Mouse (Mus musculus) limb, embryonic 15.5 days (tissue): ENCODE data around the gene Pmp22. TPM values are rescaled to one million over a fixed set of nuclear protein-coding genes. Genes with fewer than 3 reads are reported as not detected.

ENCODE experiments used
- ATAC-seq: fragments of 200-750 bp; cut with Nextera tagmentation; 2 replicates; pipeline ENCODE4 v1.8.0; 2017; ENCODE audit warnings: low read depth, moderate TSS enrichment; ENCODE audit not compliant: insufficient number of reproducible peaks, low FRiP score, low TSS enrichment
- H3K27ac ChIP-seq: fragments of 300-500 bp; sonication (generic); 2 replicates; pipeline ENCODE4 v1.5.1; 2015; ENCODE audit warnings: moderate library complexity, mild to moderate bottlenecking, inconsistent platforms
- H3K27me3 ChIP-seq: fragments of 300-500 bp; sonication (generic); 2 replicates; pipeline ENCODE4 v1.6.1; 2015; ENCODE audit warnings: inconsistent platforms
- H3K36me3 ChIP-seq: fragments of 300-500 bp; sonication (generic); 2 replicates; pipeline ENCODE4 v1.6.1; 2015; ENCODE audit warnings: inconsistent platforms
- H3K4me1 ChIP-seq: fragments of 300-500 bp; sonication (generic); 2 replicates; pipeline ENCODE4 v1.6.1; 2015; ENCODE audit warnings: inconsistent platforms
- H3K4me2 ChIP-seq: fragments of 300-500 bp; sonication (generic); 2 replicates; pipeline ENCODE4 v1.6.1; 2015; ENCODE audit warnings: mild to moderate bottlenecking, inconsistent platforms
- H3K4me3 ChIP-seq: fragments of 300-500 bp; sonication (generic); 2 replicates; pipeline ENCODE4 v1.5.1; 2015; ENCODE audit warnings: mild to moderate bottlenecking, inconsistent platforms
- H3K9ac ChIP-seq: fragments of 300-500 bp; sonication (generic); 2 replicates; pipeline ENCODE4 v1.6.1; 2015; ENCODE audit warnings: inconsistent platforms
- H3K9me3 ChIP-seq: fragments of 300-500 bp; sonication (generic); 2 replicates; pipeline ENCODE4 v1.6.1; 2016; ENCODE audit warnings: inconsistent platforms
- WGBS: fragments of 180-500 bp; shearing (Covaris S2); methylation state at CpG from one replicate; pipeline ENCODE4 v1.1.7; 2015; 5-methylcytosine and 5-hydroxymethylcytosine counted together
- polyA plus RNA-seq: library from polyadenylated mRNA; unstranded; fragments of >200 nt; fragmentation: Nextera tagmentation; extraction: Ambion mirVana; gene quantifications from 2 replicates; pipeline ENCODE4 v1.2.1, GENCODE M21; 2015

Gene Pmp22
- polyA plus RNA-seq, 1 experiment from 2014 or later: 307 TPM

DNA sequence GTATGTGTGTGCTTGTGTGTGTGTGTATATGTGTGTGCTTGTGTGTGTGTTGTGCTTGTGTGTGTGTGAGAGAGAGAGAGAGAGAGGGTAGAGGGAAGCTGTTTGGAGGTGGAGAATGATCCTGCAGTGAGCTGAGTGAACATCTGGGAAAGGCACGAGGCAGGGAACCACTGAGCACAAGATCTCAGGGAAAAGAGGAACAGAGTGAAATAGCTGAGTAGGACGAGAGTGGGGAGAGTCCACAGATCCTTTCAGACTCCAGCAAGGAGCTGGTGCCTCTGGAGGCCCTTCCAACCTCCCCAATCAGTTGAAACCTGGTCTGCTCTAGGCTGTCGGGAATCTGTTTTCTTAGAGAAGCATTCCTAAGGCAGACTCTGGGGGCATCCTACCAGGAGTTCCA is 10.0 kb downstream of the Pmp22 start:
- no peak for ATAC-seq
- H3K27me3 ChIP-seq: no peaks in the 10 kb centered on the region
- H3K27ac ChIP-seq: no peak overlapping the region
- H3K4me1 ChIP-seq: peaks cover 50% of the 10 kb centered on the region
- H3K36me3 ChIP-seq: peaks cover 78% of the 10 kb centered on the region
- WGBS: 49% methylated on average over 3 of the region's 3 CpGs
- no peak overlapping the region for H3K9ac ChIP-seq
- no peak overlapping the region for H3K4me3 ChIP-seq
- no peak overlapping the region for H3K4me2 ChIP-seq
- no peaks in the 10 kb centered on the region for H3K9me3 ChIP-seq

GRCm38 (mm10) chr11:63142311-63142710 is 13.5 kb downstream of the Pmp22 start:
- no peaks in the 10 kb centered on the region for H3K27me3 ChIP-seq
- H3K9me3 ChIP-seq: no peaks in the 10 kb centered on the region
- no peak overlapping the region for H3K4me2 ChIP-seq
- no peak overlapping the region for H3K9ac ChIP-seq
- no peak for ATAC-seq
- peaks cover 72% of the 10 kb centered on the region for H3K36me3 ChIP-seq
- H3K4me3 ChIP-seq: no peak overlapping the region
- H3K4me1 ChIP-seq: peaks cover 29% of the 10 kb centered on the region
- H3K27ac ChIP-seq: no peak overlapping the region
- 79% methylated on average over 5 of the region's 5 CpGs for WGBS

- Histone ChIP-seq H3K27ac (no peak overlapping the region), H3K4me3 (no peak overlapping the region), H3K4me2 (no peak overlapping the region), H3K9me3 (no peaks in the 10 kb centered on the region), H3K9ac (no peak overlapping the region), H3K27me3 (no peaks in the 10 kb centered on the region), H3K36me3 (peaks cover 68% of the 10 kb centered on the region), H3K4me1 (peaks cover 26% of the 10 kb centered on the region)
- no peak for ATAC-seq
- 71% methylated on average over 4 of the region's 4 CpGs for WGBS
Measured at GRCm38 (mm10) chr11:63142816-63143215, 14.0 kb downstream of the Pmp22 start.

DNA sequence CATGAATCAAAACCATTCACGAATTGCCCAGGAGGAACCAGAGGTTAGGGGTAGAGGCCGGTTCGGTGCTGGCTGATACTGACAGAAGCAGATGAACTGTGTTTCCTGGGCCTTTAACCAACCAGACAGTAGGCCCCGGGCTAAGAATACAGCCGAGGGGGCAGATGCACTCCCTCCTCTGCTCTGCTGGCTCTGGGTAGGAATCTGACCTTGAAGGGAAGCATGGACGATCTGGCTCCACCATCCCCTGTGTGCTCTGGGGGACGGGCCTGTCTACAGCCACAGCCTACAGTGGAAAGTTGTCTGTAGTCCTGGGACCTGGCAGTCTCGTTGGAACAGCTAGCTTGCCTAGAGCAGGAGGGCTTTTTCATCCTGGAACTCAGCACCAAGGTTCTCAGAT is 14.7 kb downstream of the Pmp22 start:
- no peak overlapping the region for H3K4me3 ChIP-seq
- H3K36me3 ChIP-seq: peaks cover 66% of the 10 kb centered on the region
- H3K4me2 ChIP-seq: no peak overlapping the region
- peaks cover 26% of the 10 kb centered on the region for H3K4me1 ChIP-seq
- H3K27me3 ChIP-seq: no peaks in the 10 kb centered on the region
- no peak for ATAC-seq
- no peaks in the 10 kb centered on the region for H3K9me3 ChIP-seq
- WGBS: 76% methylated on average over 8 of the region's 8 CpGs
- H3K9ac ChIP-seq: no peak overlapping the region
- H3K27ac ChIP-seq: no peak overlapping the region

DNA sequence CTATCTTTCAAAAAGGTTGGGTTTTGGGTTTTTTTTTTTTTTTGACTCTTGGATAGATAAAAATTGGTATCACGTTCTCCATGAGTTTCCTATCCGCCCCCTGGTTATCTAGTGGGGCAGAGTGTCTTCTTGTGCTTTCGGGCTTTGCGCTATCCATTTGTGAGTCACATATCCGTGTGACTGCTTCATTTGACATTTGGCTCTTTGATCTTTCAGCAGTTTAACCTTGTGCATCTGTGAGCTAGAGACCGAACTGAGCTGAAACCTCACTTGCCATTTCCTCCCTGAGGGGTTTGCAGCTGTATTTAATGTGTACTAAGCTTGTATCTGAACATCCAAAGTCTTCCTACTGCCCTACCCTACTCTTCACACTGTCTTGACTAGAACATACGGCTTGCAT is 17.8 kb downstream of the Pmp22 start:
- H3K4me3 ChIP-seq: no peak overlapping the region
- H3K27ac ChIP-seq: no peak overlapping the region
- H3K9me3 ChIP-seq: no peaks in the 10 kb centered on the region
- 64% methylated on average over 7 of the region's 7 CpGs for WGBS
- no peak for ATAC-seq
- H3K36me3 ChIP-seq: peaks cover 65% of the 10 kb centered on the region
- H3K9ac ChIP-seq: no peak overlapping the region
- no peaks in the 10 kb centered on the region for H3K27me3 ChIP-seq
- H3K4me2 ChIP-seq: no peak overlapping the region
- H3K4me1 ChIP-seq: peaks cover 24% of the 10 kb centered on the region

DNA sequence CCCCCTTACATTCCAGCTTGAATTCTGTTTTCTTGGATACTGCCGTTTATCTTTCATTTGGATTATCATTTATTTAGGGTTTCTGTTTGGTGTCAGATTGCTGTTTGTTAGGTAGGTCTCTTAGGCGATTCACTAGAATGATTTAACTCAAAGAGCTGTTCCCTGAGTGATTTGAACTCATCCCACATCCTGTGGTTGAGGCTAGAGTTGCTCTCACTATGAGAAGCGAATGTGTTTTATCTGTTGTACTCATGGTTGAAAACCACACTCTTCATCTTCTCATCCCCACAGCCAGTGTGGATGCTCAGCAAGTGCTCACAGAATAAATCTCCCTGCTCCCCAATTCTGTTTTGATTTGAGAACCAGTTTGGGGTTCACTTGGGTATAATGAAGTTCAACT is 19.5 kb downstream of the Pmp22 start:
- H3K9ac ChIP-seq: no peak overlapping the region
- H3K36me3 ChIP-seq: peaks cover 61% of the 10 kb centered on the region
- no peak overlapping the region for H3K27ac ChIP-seq
- H3K4me1 ChIP-seq: peaks cover 17% of the 10 kb centered on the region
- H3K4me2 ChIP-seq: no peak overlapping the region
- ATAC-seq: no peak
- WGBS: 80% methylated on average over 3 of the region's 3 CpGs
- H3K9me3 ChIP-seq: no peaks in the 10 kb centered on the region
- H3K27me3 ChIP-seq: no peaks in the 10 kb centered on the region
- no peak overlapping the region for H3K4me3 ChIP-seq

GRCm38 (mm10) chr11:63151857-63152256 is 23.1 kb downstream of the Pmp22 start:
- no peak overlapping the region for H3K4me3 ChIP-seq
- peaks cover 74% of the 10 kb centered on the region for H3K36me3 ChIP-seq
- H3K4me1 ChIP-seq: no peaks in the 10 kb centered on the region
- H3K27me3 ChIP-seq: no peaks in the 10 kb centered on the region
- H3K9me3 ChIP-seq: no peaks in the 10 kb centered on the region
- ATAC-seq: no peak
- H3K27ac ChIP-seq: no peak overlapping the region
- H3K4me2 ChIP-seq: no peak overlapping the region
- WGBS: 65% methylated on average over 5 of the region's 5 CpGs
- no peak overlapping the region for H3K9ac ChIP-seq

DNA sequence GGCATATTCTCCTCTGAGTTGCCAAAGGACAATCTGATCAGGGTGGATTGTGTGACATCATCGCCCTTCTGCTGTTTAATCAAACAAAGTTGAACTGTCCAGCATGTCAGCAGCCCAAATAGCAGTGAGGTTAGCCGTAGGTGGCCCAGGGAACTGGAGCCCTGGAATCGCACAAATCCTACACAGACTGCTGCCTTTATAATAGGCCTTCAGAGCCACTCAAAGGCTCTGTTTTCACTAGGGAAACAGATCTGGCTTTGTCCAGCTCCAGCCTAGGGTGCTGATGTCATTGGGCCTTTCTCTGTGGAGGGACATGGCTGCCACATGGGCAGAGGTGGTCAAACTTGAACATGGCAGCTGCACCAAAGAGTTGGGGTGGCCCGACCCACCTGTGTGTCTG is 28.3 kb downstream of the Pmp22 start:
- Histone ChIP-seq H3K27ac (no peak overlapping the region), H3K4me1 (no peaks in the 10 kb centered on the region), H3K9me3 (no peaks in the 10 kb centered on the region), H3K27me3 (no peaks in the 10 kb centered on the region), H3K4me2 (no peak overlapping the region), H3K36me3 (peaks cover 83% of the 10 kb centered on the region), H3K4me3 (no peak overlapping the region), H3K9ac (no peak overlapping the region)
- whole genome bisulfite sequencing: 84% methylated on average over 4 of the region's 4 CpGs
- ATAC-seq: no peak

DNA sequence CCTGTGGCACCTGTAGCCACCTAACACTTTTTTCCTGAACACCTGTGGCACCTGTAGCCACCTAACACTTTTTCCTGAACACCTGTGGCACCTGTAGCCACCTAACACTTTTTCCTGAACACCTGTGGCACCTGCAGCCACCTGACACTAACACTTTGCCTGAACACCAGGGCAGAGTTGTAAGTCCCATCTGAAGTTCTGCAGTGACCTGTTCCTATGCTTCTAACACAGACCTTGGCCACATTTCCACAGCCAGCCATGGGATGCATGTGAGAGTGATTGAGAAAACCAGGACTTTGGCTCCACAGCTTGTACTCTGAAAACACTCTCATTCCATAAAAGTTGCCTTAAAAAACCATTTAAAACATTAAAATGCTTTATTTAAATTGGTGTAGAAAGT is 32.1 kb downstream of the Pmp22 start:
- no peak overlapping the region for H3K4me3 ChIP-seq
- no peaks in the 10 kb centered on the region for H3K27me3 ChIP-seq
- peaks cover 49% of the 10 kb centered on the region for H3K36me3 ChIP-seq
- H3K4me1 ChIP-seq: no peaks in the 10 kb centered on the region
- H3K9ac ChIP-seq: no peak overlapping the region
- no peak overlapping the region for H3K4me2 ChIP-seq
- H3K9me3 ChIP-seq: no peaks in the 10 kb centered on the region
- ATAC-seq: no peak
- H3K27ac ChIP-seq: no peak overlapping the region

- H3K4me2 ChIP-seq: no peak overlapping the region
- no peaks in the 10 kb centered on the region for H3K27me3 ChIP-seq
- no peaks in the 10 kb centered on the region for H3K9me3 ChIP-seq
- ATAC-seq: no peak
- peaks cover 30% of the 10 kb centered on the region for H3K36me3 ChIP-seq
- H3K27ac ChIP-seq: no peak overlapping the region
- no peaks in the 10 kb centered on the region for H3K4me1 ChIP-seq
- H3K9ac ChIP-seq: no peak overlapping the region
- H3K4me3 ChIP-seq: no peak overlapping the region
- 62% methylated on average over 2 of the region's 2 CpGs for WGBS
Measured at GRCm38 (mm10) chr11:63162806-63163205, 34.0 kb downstream of the Pmp22 start.

DNA sequence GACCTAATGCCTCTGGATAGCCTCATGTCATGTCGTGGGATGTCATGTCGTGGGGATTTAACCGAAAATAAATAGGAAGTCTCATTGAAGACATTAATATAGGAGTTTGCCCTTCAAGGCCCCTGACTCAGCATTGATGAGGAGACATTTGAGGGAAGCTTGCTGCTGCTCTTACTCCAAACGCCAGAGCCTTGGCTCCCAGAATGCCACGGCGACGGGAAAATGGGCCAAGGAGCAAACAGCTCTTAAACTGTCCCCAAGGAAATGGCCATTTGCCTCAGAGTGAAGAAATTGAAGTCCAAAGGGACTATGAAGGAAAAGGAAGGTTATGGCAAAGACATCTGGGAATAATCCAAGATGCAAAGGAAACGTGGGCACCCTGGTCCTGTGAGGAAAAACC is 34.8 kb downstream of the Pmp22 start:
- WGBS: 76% methylated on average over 8 of the region's 8 CpGs
- Histone ChIP-seq H3K27ac (no peak overlapping the region), H3K27me3 (no peaks in the 10 kb centered on the region), H3K9ac (no peak overlapping the region), H3K4me3 (no peak overlapping the region), H3K36me3 (peaks cover 24% of the 10 kb centered on the region), H3K4me1 (peaks cover 1% of the 10 kb centered on the region; the same call in 1 of the 2 replicates), H3K9me3 (no peaks in the 10 kb centered on the region), H3K4me2 (no peak overlapping the region)
- no peak for ATAC-seq

DNA sequence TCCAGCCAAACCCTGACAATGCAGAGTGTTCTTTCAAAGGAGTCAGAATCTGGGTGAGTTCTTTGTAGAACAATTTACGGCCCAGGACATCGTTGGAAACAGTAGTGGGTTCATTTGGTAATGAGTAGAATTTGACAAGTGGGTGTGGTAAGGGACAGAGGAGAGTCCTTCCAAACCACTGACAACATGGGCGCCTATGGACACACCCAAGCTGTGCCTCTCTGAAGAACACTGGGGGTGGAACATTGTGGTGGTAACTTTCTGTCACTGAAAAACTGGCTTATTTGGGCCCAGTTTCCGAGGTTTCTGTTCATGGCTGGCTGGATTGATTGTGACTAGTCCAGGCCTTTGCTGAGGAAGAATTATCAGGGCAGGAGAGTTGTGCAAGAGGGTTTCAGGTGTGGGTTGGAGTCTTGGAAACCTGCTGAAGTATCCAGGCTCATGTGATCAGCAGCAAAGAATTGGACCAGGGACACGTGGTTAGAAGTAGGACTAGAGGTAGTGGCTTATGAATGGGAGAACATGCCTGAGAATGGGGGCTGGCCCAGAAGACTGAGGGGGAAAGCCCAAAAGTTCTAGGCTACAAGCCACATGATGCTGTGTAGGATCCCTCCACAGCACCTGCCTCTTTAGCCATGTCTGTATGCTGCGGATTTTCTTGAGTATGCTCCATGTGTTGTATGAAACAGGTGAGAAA is 35.4 kb downstream of the Pmp22 start:
- H3K27ac ChIP-seq: no peak overlapping the region
- no peaks in the 10 kb centered on the region for H3K9me3 ChIP-seq
- H3K36me3 ChIP-seq: peaks cover 18% of the 10 kb centered on the region
- H3K27me3 ChIP-seq: no peaks in the 10 kb centered on the region
- WGBS: 79% methylated on average over 6 of the region's 6 CpGs
- no peak overlapping the region for H3K4me2 ChIP-seq
- peaks cover 6% of the 10 kb centered on the region; the same call in 1 of the 2 replicates for H3K4me1 ChIP-seq
- H3K9ac ChIP-seq: no peak overlapping the region
- no peak for ATAC-seq
- H3K4me3 ChIP-seq: no peak overlapping the region
